Mouse (Mus musculus) stomach, postnatal 0 days (tissue): ENCODE results near the gene Chrm3. TPM values are rescaled to one million over a fixed set of nuclear protein-coding genes. Genes with fewer than 3 reads are reported as not detected.

ENCODE experiments used
- ATAC-seq: fragments of 200-750 bp; cut with Nextera tagmentation; 2 replicates; pipeline ENCODE4 v1.8.0; 2017; ENCODE audit not compliant: low FRiP score, low TSS enrichment
- DNase-seq: peaks from one replicate; pipeline ENCODE4 v3.0.0-alpha.2; 2016; ENCODE audit warnings: low spot score
- H3K27ac ChIP-seq: fragments of 300-500 bp; sonication (generic); replicated peaks from 2 replicates; pipeline ENCODE4 v1.5.1; 2014; ENCODE audit warnings: mild to moderate bottlenecking, control low read depth
- H3K27me3 ChIP-seq: fragments of 300-500 bp; sonication (generic); 2 replicates; pipeline ENCODE4 v1.6.1; 2014; ENCODE audit warnings: low read length; ENCODE audit not compliant: control insufficient read depth, insufficient read depth
- H3K36me3 ChIP-seq: fragments of 300-500 bp; sonication (generic); 2 replicates; pipeline ENCODE4 v1.6.1; 2014; ENCODE audit warnings: low read length, mixed read lengths; ENCODE audit not compliant: control insufficient read depth, insufficient read depth
- H3K4me1 ChIP-seq: fragments of 300-500 bp; sonication (generic); replicated peaks from 2 replicates; pipeline ENCODE4 v1.6.1; 2014; ENCODE audit warnings: antibody characterized with exemption; ENCODE audit not compliant: control insufficient read depth, insufficient read depth
- H3K4me2 ChIP-seq: fragments of 300-500 bp; sonication (generic); replicated peaks from 2 replicates; pipeline ENCODE4 v1.6.1; 2014; ENCODE audit warnings: low read depth, mild to moderate bottlenecking, control low read depth, moderate library complexity
- H3K4me3 ChIP-seq: fragments of 300-500 bp; sonication (generic); 2 replicates; pipeline ENCODE4 v1.5.1; 2014; ENCODE audit warnings: low read depth, low read length, control low read depth
- H3K9ac ChIP-seq: fragments of 300-500 bp; sonication (generic); 2 replicates; pipeline ENCODE4 v1.6.1; 2014; ENCODE audit warnings: mild to moderate bottlenecking, low read length, control low read depth, mixed read lengths
- H3K9me3 ChIP-seq: fragments of 300-500 bp; sonication (generic); 2 replicates; pipeline ENCODE4 v1.6.1; 2016; ENCODE audit warnings: low read length; ENCODE audit not compliant: control insufficient read depth
- CTCF ChIP-seq: IDR thresholded peaks from 2 replicates; pipeline ENCODE4 v1.5.1; 2016; ENCODE audit warnings: antibody characterized with exemption, low read depth, mild to moderate bottlenecking, moderate library complexity
- EP300 ChIP-seq: optimal IDR thresholded peaks from 2 replicates; pipeline ENCODE3; 2016; ENCODE audit warnings: antibody characterized with exemption
- WGBS: fragments of 180-500 bp; shearing (Covaris S2); extraction: QIAGEN DNeasy Blood & Tissue Kit; methylation state at CpG from one replicate; pipeline ENCODE4 v1.1.7; 2014; 5-methylcytosine and 5-hydroxymethylcytosine counted together
- polyA plus RNA-seq: library from polyadenylated mRNA; unstranded; fragments of >200 nt; fragmentation: Nextera tagmentation; extraction: Ambion mirVana; gene quantifications from 2 replicates; pipeline ENCODE4 v1.2.1, GENCODE M21; 2015

Gene Chrm3
- polyA plus RNA-seq, 1 experiment from 2014 or later: 1.6 TPM

DNA sequence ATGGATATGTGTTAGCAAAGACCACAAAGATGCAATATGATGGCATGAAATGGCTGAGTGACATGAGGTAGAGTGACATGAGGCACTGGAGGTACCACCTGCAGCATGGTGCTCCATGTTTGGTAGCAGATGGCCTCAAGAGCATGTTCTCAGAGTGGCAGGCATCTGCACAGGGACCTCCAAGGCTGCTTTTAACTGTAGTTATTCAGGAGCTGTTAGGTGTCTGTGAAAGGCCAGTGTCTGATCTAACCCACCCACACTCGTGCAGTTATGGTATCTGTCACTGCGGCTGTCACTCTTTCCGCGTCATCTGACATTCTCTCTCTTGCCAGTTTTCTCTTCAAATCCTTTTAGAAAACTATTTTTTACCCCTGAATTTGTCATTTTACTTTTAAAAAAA, 411.6 kb downstream of the Chrm3 start:
- TF ChIP-seq CTCF: no peak
- no peak for TF ChIP-seq EP300
- no peak overlapping the region for H3K27ac ChIP-seq
- WGBS: 92% methylated on average over 4 of the region's 4 CpGs
- DNase-seq (no peak), ATAC-seq (no peak)
- H3K9ac ChIP-seq: no peak overlapping the region
- no peak overlapping the region for H3K4me2 ChIP-seq
- no peak overlapping the region for H3K4me3 ChIP-seq
- H3K4me1 ChIP-seq: no peaks in the 10 kb centered on the region
- no peaks in the 10 kb centered on the region for H3K9me3 ChIP-seq
- H3K27me3 ChIP-seq: no peaks in the 10 kb centered on the region
- no peaks in the 10 kb centered on the region for H3K36me3 ChIP-seq

DNA sequence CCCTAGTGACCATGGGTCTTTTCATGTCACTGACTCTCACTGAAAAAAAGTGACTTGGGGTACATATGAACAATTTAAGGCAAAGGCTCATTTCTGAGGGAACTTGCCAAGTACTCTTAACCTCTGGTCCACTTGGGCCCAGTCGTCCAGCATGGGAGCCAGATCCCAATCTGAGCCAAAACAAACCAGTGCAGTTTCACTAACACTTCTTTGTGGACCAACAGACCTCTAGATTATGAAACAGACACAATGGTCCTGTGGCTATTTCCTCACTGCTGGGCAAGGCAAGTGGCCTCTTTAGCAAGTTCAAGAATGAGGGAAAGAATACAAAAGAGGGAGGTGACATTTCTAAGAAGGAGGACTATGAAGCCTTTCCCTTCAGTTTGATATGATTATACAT, 420.5 kb downstream of the Chrm3 start:
- H3K27me3 ChIP-seq: no peaks in the 10 kb centered on the region
- no peak overlapping the region for H3K9ac ChIP-seq
- 74% methylated on average over 1 of the region's 1 CpGs for WGBS
- H3K36me3 ChIP-seq: no peaks in the 10 kb centered on the region
- DNase-seq (no peak), ATAC-seq (no peak)
- H3K4me2 ChIP-seq: no peak overlapping the region
- H3K4me1 ChIP-seq: no peaks in the 10 kb centered on the region
- no peaks in the 10 kb centered on the region for H3K9me3 ChIP-seq
- H3K4me3 ChIP-seq: no peak overlapping the region
- TF ChIP-seq CTCF: no peak
- TF ChIP-seq EP300: no peak
- H3K27ac ChIP-seq: no peak overlapping the region

GRCm38 (mm10) chr13:9938798-9939485, 421.7 kb downstream of the Chrm3 start:
- DNase-seq (no peak), ATAC-seq (no peak)
- H3K27ac ChIP-seq: no peak overlapping the region
- H3K9me3 ChIP-seq: no peaks in the 10 kb centered on the region
- H3K4me3 ChIP-seq: no peak overlapping the region
- no peak overlapping the region for H3K9ac ChIP-seq
- no peaks in the 10 kb centered on the region for H3K27me3 ChIP-seq
- no peak overlapping the region for H3K4me2 ChIP-seq
- TF ChIP-seq CTCF (no peak), EP300 (no peak)
- WGBS: 40% methylated on average over 3 of the region's 3 CpGs
- no peaks in the 10 kb centered on the region for H3K36me3 ChIP-seq
- H3K4me1 ChIP-seq: no peaks in the 10 kb centered on the region

DNA sequence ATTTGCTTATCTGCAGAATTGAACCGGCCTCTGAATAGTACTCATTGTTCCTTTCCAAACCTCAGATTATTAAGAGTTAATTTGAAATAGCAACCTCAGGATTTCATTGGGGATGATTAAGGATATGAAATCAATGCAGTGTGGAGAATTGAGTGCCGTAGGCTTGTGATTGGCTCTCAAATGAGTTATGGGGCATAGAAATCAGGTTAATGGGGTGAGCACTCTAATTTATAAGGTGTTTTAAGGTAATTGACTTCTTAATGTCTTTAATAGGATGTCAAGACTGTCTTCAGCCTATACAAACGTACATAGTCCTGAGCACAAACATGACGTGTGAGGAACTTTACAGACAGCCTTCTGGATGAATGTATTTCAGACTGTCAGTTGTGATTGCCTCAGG, 427.9 kb downstream of the Chrm3 start:
- no peaks in the 10 kb centered on the region for H3K4me1 ChIP-seq
- DNase-seq: no peak
- H3K36me3 ChIP-seq: no peaks in the 10 kb centered on the region
- H3K9ac ChIP-seq: no peak overlapping the region
- no peak overlapping the region for H3K27ac ChIP-seq
- no peak overlapping the region for H3K4me2 ChIP-seq
- no peaks in the 10 kb centered on the region for H3K9me3 ChIP-seq
- WGBS: 48% methylated on average over 4 of the region's 4 CpGs
- TF ChIP-seq CTCF: no peak
- TF ChIP-seq EP300: no peak
- no peak overlapping the region for H3K4me3 ChIP-seq
- no peak for ATAC-seq
- no peaks in the 10 kb centered on the region for H3K27me3 ChIP-seq

GRCm38 (mm10) chr13:9930606-9931005, 430.0 kb downstream of the Chrm3 start:
- Histone ChIP-seq H3K4me3 (no peak overlapping the region), H3K9ac (no peak overlapping the region), H3K36me3 (no peaks in the 10 kb centered on the region), H3K9me3 (no peaks in the 10 kb centered on the region), H3K27ac (no peak overlapping the region), H3K4me1 (no peaks in the 10 kb centered on the region), H3K4me2 (no peak overlapping the region), H3K27me3 (no peaks in the 10 kb centered on the region)
- no peak for ATAC-seq
- no peak for DNase-seq
- 95% methylated on average over 1 of the region's 1 CpGs for WGBS
- no peak for TF ChIP-seq CTCF

DNA sequence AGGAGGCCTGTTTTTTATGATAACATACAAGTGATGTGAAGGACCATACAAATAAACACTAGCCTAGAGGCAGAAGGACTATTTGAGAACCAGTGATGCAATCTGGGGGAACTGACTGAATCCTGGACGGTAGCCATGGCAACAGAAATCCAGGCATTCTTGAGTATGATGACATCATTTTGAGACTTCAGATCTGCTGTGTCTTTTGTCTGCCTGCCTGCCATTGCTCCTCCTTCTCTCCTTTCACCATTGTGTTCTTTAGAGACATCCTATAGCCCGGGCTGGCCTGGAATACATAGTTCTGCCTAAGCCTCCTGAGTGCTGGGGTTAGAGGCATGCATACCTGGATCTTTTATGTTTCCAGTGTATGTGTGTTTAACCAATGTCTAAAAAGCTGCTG, 430.7 kb downstream of the Chrm3 start:
- H3K9ac ChIP-seq: no peak overlapping the region
- TF ChIP-seq EP300: no peak
- no peak for TF ChIP-seq CTCF
- H3K4me1 ChIP-seq: no peaks in the 10 kb centered on the region
- ATAC-seq: no peak
- H3K4me2 ChIP-seq: no peak overlapping the region
- no peak overlapping the region for H3K4me3 ChIP-seq
- DNase-seq: no peak
- H3K36me3 ChIP-seq: no peaks in the 10 kb centered on the region
- no peaks in the 10 kb centered on the region for H3K27me3 ChIP-seq
- WGBS: 52% methylated on average over 2 of the region's 2 CpGs
- no peaks in the 10 kb centered on the region for H3K9me3 ChIP-seq
- H3K27ac ChIP-seq: no peak overlapping the region
